Mouse (Mus musculus) gastrocnemius, adult 18-20 months (tissue): Measurements from ENCODE around the gene Gm10277. TPM values are rescaled to one million over a fixed set of nuclear protein-coding genes. Genes with fewer than 3 reads are reported as not detected.

ENCODE experiments used
- DNase-seq: peaks from one replicate; pipeline ENCODE4 v3.0.0; 2021; ENCODE audit warnings: low spot score
- total RNA-seq, 2 experiments: library from RNA; stranded (reverse); gene quantifications; 2 replicates each; pipeline ENCODE4 v1.2.3; 2021

Gm10277 gene
- total RNA-seq, 2 experiments from 2014 or later, result not detected

DNA sequence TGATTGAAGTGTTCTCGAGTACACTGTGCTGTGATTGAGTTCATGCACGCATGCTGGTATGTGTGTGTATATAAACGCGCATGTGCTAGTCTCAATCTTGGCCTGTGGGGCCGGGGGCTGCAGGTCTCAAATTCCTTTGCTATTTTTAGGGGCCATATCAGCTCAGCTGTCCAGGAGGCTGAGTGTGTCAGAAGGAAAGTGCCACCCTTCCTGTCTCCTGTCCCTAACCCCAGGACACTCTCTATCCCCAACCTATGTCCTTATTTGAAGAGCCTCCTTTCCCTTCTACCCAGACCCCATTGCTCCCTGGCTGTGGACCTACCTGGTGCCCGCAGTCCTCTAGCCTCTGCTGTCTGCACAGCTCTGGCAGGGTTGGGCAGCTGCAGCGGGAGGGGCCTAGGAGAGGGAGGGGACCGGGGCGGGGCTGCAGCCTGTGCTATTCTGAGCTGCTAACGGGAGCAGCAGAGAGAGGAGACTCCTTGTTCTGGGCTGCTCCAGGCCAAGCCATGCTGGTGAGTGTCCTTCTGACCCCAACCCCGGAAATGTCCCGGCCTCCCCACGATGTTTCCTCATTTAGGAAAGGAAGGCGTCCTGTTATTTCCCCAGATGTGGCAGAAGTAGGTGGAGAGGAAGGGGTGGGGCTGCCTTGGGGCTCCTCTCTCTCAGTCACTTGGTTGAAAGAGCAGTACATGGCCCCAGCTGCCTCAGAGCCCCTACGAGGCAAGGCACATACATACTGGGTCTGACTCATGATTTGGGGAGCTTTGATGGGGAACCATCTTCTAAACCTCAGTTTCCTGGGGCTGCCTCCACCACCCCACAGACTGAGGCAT, 13.5 kb upstream of the Gm10277 start:
- peak; percentile 86 for DNase-seq

DNA sequence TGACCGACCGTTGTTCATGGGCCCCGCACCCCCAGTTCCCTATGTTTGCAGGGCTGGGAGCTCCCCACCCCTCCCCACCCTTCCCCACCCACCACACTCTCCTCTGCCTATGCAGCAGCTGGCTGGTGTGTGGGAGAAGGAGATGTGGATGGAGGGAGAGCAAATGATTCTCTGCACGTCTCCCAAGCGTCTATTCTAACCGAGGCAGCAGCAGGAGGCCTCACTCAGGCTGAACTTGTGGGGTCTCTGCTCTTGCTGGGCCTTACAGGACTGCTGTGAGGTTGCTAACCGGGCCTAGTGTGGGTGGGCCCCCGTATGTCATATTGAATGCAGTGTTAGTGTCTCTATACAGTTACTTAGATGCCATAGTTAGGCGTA, 12.9 kb upstream of the Gm10277 start:
- DNase-seq, result no peak

DNA sequence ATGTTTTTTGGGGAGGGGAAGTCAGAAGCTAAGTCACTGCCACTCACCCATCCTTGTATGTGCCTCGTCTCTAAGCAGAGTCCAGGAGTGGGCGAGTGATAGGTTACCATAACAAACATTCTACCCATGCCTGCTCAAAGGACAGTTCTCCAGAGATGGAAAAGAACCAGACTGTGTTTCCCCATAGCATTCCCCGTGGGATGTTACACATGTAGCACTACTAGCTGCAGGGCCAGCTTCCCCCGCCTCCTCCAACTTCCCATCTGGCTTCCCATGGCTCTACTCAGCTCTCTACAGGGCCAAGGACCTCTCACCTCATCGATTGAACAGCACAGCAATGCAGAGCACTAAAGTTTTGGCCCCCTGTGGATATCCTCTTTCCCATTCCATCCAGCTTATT, 7.7 kb upstream of the Gm10277 start:
- peak; percentile 1 for DNase-seq

DNA sequence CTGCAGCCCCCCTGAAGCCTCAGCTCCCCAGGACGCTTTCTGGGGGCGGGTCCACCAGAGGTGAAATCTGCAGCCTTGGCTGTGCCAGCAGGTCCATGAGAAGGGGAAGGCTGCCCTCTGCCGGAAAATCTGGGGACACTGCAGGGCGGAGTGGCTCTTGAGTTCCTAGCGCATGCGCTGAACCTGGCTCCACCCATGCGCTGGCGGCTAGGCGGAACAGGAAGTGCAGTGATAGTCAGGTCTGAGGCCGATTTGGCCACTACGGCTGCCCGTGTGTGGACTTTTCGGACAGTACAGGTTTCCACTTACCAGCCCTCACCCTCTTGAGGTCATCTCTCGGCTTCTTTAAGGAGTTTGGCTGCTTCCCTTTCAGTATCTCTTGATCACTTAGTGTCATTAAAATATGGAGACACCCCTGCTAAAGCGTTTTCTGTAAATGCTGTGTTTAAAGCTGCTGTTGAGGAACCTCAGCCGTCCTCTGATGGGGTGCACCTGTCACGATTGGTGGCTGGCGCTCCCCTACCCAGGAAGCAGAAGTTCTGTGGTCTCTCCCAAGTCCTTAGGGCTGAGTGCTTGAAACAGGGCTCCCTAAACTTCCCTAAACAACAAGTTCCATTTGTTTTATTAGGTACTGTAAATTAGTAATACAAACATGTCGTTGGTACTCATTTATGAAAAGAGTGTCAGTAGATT, 5.8 kb upstream of the Gm10277 start:
- peak; percentile 98 for DNase-seq

DNA sequence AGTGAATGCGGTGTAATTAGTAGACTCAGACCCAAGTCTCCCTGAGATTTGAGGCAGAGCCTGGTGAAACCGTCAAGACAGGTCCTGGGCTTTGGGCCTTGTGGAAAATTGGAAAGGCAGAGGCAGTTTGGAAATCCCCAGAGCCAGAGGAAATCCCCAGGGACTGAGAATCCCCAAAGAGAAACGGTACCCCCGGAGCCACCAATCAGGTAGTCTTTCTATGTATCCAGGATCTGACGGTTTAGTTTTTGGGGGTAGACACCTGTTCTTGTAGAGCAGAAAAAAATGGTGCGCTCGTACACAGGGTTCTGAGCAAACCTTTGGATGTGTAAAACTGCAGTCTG, 5.0 kb upstream of the Gm10277 start:
- no peak for DNase-seq

DNA sequence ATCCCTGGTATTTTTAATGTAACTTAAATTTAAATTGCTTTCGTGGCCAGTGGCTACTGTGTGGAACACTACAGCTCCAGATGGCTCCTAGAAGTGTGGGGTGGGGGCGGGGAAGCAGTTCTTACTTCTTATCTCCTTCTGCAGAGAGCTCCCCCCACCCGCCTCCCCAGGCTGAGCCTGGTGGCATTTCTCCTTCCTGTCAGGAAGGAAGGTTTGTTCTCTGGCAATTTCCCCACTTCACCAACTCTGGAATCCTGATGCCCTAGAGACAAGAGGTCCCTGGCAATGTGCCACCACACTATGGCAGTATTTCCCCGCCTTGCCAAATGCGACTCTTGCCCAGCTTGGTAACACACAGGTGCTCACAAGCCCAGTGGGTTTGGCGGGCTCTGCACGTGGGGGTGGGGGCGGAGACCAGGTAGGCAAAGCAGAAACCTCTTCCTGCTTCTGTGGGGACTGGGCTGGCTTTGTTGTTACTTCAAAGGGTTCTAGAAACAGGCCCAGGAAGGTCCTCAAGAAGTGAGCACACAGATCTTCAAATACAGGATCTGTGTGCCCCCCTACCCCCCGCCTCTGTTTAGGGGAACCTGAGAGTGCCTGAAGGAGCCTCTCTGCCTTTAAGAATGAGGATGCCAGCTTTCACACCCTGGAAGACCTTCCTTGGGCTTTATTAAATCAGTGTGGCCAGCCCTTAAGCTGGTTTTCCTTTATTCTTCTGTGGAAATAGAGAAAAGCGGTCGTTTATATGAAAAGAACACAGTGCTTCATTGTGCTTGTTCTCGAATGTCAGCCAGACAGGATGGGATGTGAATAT, 4.4 kb upstream of the Gm10277 start:
- DNase-seq, result no peak

DNA sequence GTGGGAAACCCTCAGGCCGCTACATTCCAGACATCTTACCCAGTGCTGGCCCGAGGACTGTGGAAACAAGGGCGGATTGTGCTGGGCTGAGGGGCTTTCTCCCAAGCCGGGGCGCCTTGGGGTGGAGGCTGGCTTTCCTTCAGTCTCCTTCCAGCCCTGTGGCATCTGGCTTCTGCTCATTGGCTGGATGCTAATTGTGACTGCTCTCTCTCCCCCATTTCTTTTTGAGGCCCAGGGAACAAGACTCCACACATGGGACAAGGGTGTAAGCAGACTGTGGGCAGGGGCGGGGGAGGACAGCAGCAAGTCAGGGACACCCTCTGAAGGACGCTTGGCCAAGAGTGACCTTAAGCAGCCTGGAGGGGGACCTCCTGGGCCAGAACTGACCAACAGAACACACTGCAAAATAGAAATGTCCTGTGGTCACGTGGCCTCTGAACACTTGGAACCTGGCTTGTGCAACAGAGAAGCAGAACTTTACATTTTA, 3.7 kb upstream of the Gm10277 start:
- no peak for DNase-seq

DNA sequence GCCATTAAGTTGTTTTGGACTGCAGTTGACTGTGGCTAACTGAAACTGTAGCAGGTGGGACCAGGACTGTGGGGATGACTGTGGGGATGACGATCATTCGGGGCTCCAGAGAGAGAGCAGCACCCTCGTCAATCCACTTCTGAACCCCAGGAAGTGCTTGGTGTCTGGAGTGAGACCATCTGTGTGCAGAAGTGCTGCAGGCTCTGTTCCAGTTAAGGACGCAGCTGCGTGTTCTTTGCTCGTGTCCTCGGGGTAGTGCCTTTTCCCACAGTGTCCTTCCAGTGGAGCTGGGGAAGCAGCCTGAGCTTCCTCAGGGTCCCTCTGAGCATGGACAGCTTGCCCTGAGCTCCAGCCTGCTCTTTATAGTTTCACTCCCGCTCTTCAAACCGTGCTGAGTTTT, 2.7 kb upstream of the Gm10277 start:
- DNase-seq, result no peak

DNA sequence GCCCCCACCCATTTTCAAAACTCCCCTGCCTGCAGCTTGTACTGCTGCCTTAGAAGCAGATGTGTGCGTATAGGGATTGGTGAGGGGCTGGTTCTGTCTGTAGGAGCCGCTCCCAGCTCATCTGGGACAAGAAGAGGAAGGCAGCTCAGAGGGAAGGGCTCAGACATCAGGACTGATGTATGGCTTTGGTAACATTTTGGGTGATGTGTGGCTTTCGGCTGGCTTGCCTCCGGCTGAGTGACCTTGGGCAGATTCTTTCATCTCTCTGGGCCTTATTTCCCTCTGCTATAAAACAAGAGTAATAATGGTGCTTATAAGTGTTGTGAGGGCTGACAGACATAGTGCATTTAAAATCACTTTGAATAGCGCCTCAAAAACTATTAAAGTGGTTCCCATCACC, 2.0 kb upstream of the Gm10277 start:
- no peak for DNase-seq

DNA sequence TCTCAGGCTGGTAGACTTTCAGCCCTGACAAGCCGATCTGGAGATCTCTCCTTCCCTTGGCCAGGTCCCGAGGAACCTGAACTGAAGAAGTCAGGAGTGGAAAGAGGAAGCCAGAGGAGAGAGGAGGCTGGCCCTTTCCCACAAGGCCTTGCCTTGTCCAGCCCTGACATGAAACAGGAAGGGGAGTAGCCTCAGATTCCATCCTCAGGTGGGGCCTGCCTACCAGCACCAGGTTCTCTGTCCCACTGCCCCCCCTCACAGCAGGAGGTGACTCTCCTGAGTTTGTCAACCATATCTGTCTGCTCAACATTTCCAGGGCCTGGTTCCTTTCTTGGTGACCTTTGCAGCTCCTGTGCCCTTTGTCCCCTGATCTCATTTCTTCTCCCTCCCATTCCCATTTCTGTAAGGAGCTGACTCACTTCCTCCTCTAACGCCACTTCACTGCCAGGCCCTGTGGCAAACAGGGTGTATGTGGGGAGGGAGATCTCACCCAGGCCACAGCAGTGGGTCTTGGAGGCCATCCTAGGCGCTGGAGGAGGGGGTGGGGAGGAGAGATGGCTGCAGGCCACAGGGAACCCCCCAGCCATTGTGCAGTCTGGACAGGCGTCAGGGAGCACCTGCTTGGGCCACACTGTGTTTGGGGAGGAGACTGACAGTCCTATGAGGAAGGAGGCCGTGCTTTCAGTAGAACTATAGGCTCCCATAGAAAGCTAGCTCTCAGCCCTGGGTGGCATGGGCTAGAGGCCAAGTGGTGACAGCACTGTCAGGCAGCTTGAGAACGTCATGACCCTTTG, 1.6 kb downstream of the Gm10277 start:
- no peak for DNase-seq

DNA sequence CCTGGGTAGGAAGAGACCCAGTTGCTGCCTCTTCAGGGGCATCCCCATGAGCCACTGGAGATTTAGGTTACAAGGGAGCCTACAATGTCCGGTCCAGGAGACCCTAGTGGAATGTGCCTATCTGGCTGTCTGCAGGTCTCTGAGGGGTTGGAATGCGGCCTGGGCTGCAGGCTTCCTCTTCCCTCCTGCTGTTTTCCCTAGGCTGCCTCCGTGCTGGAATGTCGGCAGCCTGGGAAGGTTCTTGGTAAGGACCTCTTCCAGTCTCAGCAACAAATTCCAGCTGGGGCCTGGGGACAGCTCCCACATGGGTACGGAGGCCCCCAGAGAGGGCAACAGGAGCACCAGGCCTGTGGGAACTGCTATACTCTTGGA, 2.2 kb downstream of the Gm10277 start:
- DNase-seq, result no peak

DNA sequence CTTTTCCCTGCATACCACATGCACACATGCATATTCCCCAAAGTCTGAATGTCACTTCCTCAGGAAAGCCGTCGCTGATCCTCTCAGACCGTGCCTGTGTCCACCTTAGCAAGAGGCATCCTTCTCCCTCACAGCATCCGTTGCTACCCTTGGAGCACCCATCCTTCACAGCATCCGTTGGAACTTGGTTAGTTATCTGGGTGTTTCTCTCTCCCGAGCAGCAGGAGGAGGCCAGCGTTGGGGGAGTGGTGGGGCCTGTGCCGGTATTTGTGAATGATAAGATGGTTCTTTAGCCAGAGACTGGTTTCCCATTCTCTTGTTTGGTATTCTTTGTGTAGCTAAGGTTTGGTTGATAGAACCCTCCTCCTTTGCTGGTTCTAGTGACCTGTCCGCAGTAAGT, 2.7 kb downstream of the Gm10277 start:
- no peak for DNase-seq

DNA sequence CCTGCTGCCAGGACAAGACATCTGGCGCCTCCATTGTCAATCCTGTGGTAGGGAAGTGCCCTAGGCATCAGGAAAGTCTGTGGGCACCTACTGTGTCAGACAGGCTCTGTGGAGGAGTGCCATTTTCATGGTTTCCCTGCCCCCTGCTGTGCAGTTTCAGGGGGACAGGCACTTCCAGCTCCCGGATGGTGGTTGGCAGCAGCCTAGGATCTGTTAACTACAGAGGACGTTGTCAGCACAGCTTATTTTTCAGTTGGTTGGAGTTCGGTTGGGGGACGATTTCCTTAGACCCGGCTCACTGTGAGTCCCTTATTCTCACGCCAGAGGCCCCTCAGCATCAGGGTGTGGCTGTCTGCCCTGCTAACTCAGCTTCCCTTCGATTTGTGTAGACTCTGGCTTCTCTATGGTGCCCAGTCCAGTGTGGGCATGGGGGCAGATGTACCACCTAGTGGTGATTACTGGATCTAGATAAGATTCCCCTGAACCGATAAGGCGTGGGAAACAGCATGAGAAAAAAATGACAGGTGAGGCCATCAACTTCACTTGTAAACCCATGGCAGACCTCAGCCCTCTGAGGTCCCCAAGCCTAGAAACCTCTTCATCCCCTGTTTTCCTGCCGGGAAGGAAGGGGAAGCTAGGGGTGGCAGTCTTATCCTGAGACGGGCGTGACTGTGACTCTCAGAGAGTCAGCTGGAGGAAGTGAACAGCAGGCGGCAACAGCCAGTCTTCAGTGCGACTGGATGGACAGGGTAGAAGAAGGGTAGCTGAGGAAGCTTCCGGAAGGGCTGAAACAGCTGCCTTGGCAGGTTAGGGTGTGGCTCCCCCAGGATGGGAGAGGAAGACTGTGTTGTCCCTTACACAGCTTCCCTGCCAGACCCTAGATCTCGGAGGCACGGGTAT, 3.5 kb downstream of the Gm10277 start:
- DNase-seq, result no peak

DNA sequence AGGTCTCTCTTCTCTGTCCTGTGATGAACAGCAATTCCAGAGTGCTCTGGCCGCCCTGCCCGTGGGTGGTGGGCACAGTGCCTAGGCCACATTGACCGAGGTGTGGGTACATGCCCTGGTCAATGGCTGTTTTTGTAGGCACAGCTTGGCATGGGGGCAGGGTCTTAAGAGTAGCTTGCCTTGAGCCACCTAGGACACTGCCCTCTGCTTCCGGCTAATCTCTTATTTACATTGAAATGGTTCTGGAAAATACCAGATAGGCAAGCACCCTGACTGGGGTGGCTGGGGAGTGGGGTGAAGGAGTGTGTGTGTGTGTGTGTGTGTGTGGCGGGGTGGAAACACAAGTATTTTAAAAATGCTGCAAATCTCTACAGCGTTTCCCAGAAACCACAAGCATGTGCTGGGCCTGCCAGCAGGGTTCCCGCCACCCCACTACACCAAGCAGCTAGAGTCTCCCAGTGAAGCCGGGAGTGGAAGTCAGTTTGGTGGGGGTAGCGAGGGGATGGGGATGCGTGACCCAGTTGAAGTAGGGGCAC, 4.3 kb downstream of the Gm10277 start:
- DNase-seq, result no peak

DNA sequence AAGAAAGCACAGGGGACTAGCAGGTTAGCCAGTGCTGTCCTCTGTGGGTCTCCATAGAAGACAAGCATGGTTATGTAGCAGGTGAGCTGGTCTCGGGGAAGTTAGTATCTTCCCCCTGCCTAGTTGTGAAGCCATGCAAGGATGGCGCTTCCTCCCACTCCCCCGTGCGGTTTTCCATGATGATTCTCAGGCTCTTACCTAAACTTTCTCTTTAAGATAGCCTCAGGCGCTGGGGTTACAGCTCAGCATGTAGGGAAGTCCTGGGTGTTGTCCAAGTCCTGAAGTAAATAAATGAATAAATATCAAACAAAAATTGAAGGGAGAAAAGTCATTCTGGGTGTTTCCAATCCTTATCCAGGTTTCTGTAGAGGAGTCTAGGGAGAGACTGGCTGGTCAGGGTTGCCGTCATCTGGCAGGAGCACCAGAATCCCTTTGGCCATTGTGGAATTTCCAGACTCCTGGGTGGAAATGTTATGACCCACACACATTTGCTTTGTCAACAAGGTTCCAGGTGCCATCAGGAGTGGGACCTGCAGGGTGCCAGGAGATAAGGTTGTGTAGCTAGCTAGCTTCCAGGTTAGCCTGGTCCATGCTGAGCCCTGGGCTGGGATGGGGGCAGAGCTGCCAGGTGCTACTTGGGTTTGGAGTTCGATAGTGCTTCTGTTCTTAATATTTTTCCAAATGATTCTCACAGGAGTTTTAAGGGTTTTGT, 5.3 kb downstream of the Gm10277 start:
- DNase-seq, result no peak

DNA sequence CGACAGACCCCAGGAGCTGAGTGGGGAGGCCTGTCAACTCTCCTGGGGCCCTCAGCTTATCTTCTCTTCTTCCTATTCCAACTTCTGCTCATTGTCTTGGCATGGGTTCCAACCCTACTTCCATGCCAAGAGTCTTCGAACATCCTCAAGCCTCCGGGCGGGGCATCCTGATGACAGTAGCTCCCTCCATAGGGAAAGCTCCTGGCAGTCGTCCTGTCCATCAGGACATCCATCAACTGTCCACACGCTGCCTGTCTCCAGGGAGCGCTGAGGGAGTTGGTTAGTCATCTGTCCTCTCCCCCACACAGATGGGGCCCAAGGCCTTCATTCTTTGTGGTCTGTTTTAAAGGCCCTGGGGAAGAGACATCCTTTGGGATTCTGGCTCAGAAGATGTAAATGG, 6.5 kb downstream of the Gm10277 start:
- no peak for DNase-seq

DNA sequence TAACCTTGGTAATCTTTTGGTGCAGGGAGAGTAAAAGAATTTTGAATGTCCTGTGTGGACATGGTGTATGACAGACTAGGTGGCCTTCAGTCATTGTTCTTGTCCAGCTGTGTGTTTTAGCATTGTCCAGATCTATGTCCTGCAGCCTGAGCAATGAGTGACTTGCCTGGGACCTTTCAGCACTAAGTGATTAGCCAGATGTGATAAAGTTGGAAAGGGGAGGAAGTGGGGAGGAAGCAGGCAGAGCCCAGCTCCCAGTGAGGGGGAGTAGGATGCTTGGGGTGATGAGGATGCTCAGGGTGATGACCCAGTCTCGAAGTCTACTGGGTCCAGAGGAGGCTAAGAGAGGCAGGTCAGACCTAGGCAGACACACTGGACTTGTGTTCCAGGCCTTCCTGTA, 8.3 kb downstream of the Gm10277 start:
- no peak for DNase-seq

DNA sequence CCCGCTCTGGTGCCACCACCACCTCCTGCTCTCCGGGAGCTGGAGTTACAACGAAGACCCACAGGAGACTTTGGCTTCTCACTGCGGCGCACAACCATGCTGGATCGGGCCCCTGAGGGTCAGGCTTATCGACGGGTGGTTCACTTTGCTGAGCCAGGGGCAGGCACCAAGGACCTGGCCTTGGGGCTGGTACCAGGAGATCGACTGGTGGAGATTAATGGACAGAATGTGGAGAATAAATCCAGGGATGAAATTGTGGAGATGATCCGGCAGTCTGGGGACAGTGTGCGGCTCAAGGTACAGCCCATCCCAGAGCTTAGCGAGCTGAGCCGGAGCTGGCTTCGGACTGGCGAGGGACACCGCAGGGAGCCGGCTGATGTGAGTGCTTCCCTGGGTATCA, 9.6 kb downstream of the Gm10277 start:
- no peak for DNase-seq

DNA sequence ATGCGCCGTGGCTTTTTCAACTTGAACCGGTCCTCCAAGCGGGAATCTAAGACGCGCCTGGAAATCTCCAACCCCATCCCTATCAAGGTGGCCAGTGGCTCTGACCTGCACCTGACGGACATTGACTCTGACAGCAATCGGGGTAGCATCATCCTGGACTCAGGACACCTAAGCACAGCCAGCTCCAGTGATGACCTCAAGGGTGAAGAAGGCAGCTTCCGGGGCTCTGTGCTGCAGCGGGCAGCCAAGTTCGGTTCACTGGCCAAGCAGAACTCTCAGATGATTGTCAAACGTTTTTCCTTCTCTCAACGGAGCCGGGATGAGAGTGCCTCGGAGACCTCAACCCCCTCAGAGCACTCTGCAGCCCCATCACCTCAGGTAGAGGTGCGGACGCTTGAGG, 10.1 kb downstream of the Gm10277 start:
- no peak for DNase-seq
